Mouse (Mus musculus): ENCODE data around the gene Peli1. TPM values are rescaled to one million over a fixed set of nuclear protein-coding genes. Genes with fewer than 3 reads are reported as not detected.

Peli1 gene
- polyA plus RNA-seq (2015; fragmentation: Nextera tagmentation; extraction: Ambion mirVana), result 33.8 and 35.8 TPM in 2 replicates

DNA sequence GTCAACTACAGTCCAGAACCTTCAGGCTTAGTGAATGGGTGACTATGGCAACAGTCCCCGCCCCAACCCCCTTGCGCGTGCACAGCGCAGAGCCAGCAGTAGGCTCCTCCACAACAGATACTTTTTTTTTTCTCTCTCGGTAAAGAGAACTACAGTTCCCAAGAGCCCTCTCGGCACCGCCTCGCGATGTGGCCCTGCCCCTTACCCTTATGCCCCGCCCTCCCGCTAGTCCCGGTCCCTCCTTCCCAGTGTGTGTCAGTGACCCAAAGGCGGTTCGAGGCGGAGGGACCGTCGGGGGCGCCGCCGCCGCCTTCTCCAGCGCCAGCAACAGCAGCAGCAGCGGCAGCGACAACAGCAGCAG is at the start of gene Peli1:
TSS of gene Peli1 (plus strand) at position 225 of the 361 bp plus-strand sequence.
- Histone ChIP-seq H3K9me3 (no peaks in the 10 kb centered on the region), H3K9ac (peak within 1 kb of the TSS; percentile 97), H3K4me1 (replicated peaks) (no peaks in the 10 kb centered on the region), H3K4me2 (replicated peaks) (peak within 1 kb of the TSS; percentile 55), H3K4me3 (replicated peaks) (peak within 1 kb of the TSS; percentile 91), H3K36me3 (no peaks in the 10 kb centered on the region), H3K27ac (peak within 1 kb of the TSS; percentile 100), H3K27me3 (replicated peaks) (no peaks in the 10 kb centered on the region)
- under 1% methylated on average over 24 of the region's 24 CpGs for WGBS
- ATAC-seq, result peak; percentile 99

DNA sequence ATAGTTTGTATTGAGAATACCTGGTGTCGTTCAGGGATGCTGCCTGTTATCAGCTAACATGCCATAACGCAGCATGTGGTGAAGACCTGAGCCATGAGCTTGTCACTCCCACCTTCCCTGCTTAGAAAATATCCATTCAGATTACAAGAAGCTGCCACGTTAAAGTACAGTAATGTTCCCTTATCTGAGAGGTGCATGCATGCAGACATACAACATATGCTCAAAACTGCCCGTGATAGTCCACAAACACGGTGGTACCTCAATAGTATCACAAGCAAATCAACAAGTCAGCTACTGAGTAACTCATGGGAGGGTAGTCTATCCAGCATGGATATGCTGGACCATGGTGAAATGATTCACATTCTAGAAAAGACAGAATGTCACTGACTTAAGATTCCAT is 48.5 kb upstream of the Peli1 start:
- no peaks in the 10 kb centered on the region for H3K36me3 ChIP-seq
- H3K4me2 ChIP-seq (replicated peaks), result no peak overlapping the region
- H3K9ac ChIP-seq, result no peak overlapping the region
- H3K9me3 ChIP-seq, result no peaks in the 10 kb centered on the region
- H3K27me3 ChIP-seq (replicated peaks), result no peaks in the 10 kb centered on the region
- H3K4me3 ChIP-seq (replicated peaks), result no peak overlapping the region
- H3K4me1 ChIP-seq (replicated peaks), result no peaks in the 10 kb centered on the region
- no peak for ATAC-seq
- H3K27ac ChIP-seq, result no peak overlapping the region
- 89% methylated on average over 5 of the region's 5 CpGs for WGBS

DNA sequence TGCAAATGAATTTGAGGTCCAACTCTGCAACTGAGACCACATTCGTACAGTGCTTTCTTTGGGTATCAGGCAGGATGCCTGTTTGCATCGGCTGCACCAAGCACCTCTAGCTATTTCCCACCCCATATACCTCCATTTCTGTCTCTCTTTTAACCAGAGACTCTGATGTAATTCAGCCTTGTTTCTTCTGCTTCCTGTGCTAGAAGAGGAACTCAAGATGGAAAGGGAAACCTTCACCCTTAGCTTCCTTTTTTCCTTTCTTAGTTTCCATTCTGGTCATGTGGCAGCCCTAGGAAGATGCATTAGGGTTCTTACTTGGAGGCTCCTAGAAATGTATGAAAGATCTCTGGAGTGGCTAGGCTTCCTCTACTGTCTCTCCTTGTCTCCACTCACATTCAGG is 44.9 kb upstream of the Peli1 start:
- Histone ChIP-seq H3K4me2 (replicated peaks) (no peak overlapping the region), H3K9ac (no peak overlapping the region), H3K27me3 (replicated peaks) (no peaks in the 10 kb centered on the region), H3K4me3 (replicated peaks) (no peak overlapping the region), H3K9me3 (no peaks in the 10 kb centered on the region), H3K27ac (no peak overlapping the region), H3K36me3 (no peaks in the 10 kb centered on the region), H3K4me1 (replicated peaks) (no peaks in the 10 kb centered on the region)
- ATAC-seq, result no peak
- 86% methylated on average over 2 of the region's 2 CpGs for WGBS

DNA sequence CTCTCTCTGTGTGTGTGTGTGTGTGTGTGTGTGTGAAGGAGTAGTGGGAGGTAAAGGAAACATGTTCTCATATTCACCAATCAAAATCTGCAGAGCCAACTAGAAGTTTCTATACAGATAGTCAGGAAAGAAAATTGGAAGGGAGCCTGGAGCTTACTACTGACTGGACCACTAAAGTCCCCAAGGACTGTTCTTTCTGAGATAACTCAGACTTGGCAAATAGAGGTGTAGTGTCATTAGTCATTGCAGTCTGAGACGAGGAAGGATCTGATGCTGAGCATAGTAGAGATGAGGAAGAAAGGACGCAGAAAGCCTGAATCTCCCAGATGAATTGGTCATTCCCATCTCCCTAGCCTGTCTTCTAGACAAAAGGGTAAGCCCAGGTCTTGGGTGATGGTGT is 43.2 kb upstream of the Peli1 start:
- H3K27ac ChIP-seq, result no peak overlapping the region
- no peak for ATAC-seq
- no peak overlapping the region for H3K4me2 ChIP-seq (replicated peaks)
- H3K9ac ChIP-seq, result no peak overlapping the region
- no peaks in the 10 kb centered on the region for H3K36me3 ChIP-seq
- H3K4me1 ChIP-seq (replicated peaks), result no peaks in the 10 kb centered on the region
- no peaks in the 10 kb centered on the region for H3K9me3 ChIP-seq
- H3K4me3 ChIP-seq (replicated peaks), result no peak overlapping the region
- no peaks in the 10 kb centered on the region for H3K27me3 ChIP-seq (replicated peaks)
- 74% methylated on average over 2 of the region's 2 CpGs for WGBS

DNA sequence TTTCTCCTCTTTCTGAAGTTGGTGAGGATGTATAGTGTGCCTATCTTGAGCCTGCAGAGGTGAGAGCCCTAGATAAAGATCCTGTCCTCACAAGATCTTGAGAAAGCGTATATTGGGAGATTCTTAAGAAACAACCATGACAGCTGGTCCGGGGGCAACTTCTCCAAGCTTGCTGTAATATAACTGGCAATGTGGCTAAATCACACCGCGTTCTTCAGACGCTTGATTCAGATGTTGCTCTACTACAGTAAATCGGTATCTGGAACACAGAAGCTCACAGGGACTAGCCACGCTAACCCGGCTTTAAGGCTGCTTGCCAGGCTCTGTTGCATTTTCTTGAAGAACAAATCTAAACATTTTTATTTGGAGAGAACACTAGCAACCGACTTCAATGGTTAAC is 39.4 kb upstream of the Peli1 start:
- Histone ChIP-seq H3K4me2 (replicated peaks) (no peak overlapping the region), H3K27me3 (replicated peaks) (no peaks in the 10 kb centered on the region), H3K27ac (no peak overlapping the region), H3K9me3 (no peaks in the 10 kb centered on the region), H3K9ac (no peak overlapping the region), H3K4me3 (replicated peaks) (no peak overlapping the region), H3K4me1 (replicated peaks) (no peaks in the 10 kb centered on the region), H3K36me3 (no peaks in the 10 kb centered on the region)
- ATAC-seq, result no peak
- WGBS, result 79% methylated on average over 9 of the region's 9 CpGs

DNA sequence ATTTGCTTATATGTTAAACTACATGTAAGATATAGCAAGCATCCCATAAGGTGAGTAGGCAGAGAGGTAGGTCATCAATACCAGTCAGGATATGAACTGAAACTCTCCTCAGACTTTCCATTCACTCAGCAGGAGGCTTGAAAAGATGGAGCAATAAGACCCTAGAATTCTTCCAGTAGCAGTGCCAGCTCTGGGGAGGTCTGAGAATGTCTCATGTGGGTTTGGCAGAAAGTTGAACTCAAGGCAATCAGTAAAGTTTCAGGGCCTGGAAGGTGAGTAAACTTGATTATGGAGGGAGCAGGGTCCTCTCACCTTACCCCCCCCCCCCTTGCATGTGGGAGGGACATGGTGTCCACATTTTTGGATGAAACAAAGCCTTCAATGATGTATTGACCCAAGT is 36.5 kb upstream of the Peli1 start:
- no peaks in the 10 kb centered on the region for H3K9me3 ChIP-seq
- no peak for ATAC-seq
- no peaks in the 10 kb centered on the region for H3K36me3 ChIP-seq
- no peak overlapping the region for H3K4me3 ChIP-seq (replicated peaks)
- H3K4me1 ChIP-seq (replicated peaks), result no peaks in the 10 kb centered on the region
- H3K27me3 ChIP-seq (replicated peaks), result no peaks in the 10 kb centered on the region
- H3K27ac ChIP-seq, result no peak overlapping the region
- no peak overlapping the region for H3K9ac ChIP-seq
- H3K4me2 ChIP-seq (replicated peaks), result no peak overlapping the region

DNA sequence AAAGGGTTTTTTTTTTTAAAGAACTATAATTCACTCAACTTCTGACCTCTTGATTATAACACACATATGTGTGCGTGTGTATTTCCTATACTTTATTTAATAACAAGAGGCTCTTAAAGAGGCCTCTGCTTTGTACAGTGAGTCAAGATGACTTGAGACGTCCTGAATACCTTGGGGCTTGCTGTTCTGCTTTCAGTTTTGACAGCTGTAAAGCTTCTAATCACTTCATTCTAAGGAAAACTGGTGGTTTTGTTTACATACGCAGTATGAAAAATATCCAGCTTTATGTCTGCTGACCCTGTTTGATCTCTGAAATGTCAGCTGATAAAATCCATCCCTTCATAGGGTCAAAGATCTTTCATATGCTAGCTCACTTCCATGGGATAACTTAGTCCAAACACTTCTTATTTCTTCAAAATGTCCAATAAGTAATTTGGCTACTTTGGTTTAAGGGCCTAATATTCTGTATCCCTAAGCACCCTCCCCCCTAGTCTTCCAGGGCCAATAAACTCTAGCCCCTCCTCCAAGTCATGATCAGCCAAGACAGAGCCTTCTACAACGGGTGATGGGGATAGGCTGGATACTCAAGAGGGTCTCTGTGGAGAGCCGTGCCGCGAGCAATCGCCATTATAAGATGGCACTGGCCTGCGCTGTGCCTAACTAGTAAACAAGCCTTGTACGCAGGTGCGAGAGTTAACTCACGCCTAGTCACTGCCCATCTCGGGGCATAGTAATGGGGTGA is 34.8 kb upstream of the Peli1 start:
- Histone ChIP-seq H3K9ac (no peak overlapping the region), H3K9me3 (no peaks in the 10 kb centered on the region), H3K36me3 (no peaks in the 10 kb centered on the region), H3K4me2 (replicated peaks) (no peak overlapping the region), H3K4me3 (replicated peaks) (no peak overlapping the region), H3K27ac (no peak overlapping the region), H3K27me3 (replicated peaks) (no peaks in the 10 kb centered on the region), H3K4me1 (replicated peaks) (peaks cover 6% of the 10 kb centered on the region; the same call in 1 of the 2 replicates)
- 80% methylated on average over 13 of the region's 13 CpGs for WGBS
- no peak for ATAC-seq

DNA sequence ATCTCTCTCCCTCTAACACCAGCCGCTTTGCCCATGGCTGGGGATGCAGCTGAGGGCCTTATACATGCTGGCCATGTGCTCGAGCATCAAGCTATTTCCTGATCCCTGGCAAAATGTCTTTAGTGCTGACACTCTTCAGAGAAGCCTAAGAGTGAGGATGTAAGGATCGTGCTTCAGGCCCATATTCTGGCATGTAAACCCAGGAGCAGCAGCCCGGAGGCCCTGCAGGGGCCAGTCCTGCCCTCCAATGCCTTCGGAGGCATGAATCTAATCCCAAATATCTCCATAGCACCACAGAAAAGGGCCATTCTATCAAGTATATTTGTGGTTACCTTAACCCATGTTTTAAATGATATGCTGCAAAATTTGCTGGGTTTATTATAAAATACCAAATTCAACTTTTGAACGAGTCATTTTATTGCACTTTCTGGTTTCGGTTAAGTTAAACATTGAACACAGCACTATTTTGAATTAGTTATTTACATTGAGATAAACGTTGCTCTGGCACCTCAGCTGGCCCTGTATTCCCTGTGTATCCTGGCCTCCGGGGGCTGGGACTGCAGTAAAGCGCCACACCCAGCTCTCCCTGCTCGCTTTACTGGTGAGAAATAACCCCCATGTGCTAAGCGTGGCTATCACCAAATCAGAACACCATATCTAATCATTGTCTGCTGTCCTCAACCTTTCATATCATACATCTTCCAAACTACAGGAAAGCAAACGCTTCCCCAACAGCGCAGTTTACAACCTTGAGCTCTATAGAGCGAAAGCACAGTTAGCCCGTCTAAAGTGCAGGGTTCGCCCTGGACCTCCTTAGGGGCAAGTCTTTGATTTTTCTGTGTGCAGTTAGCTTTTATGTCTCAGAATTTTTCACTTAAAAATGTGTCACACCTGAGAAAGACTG is 33.3 kb upstream of the Peli1 start:
- H3K9ac ChIP-seq, result no peak overlapping the region
- peak overlapping the region; percentile 77 for H3K27ac ChIP-seq
- no peaks in the 10 kb centered on the region for H3K9me3 ChIP-seq
- peak; percentile 96 for ATAC-seq
- peak overlapping the region; percentile 34; the same call in 1 of the 2 replicates for H3K4me2 ChIP-seq (replicated peaks)
- H3K4me3 ChIP-seq (replicated peaks), result no peak overlapping the region
- H3K4me1 ChIP-seq (replicated peaks), result peaks cover 6% of the 10 kb centered on the region; the same call in 1 of the 2 replicates
- no peaks in the 10 kb centered on the region for H3K36me3 ChIP-seq
- no peaks in the 10 kb centered on the region for H3K27me3 ChIP-seq (replicated peaks)
- WGBS, result 41% methylated on average over 17 of the region's 17 CpGs

DNA sequence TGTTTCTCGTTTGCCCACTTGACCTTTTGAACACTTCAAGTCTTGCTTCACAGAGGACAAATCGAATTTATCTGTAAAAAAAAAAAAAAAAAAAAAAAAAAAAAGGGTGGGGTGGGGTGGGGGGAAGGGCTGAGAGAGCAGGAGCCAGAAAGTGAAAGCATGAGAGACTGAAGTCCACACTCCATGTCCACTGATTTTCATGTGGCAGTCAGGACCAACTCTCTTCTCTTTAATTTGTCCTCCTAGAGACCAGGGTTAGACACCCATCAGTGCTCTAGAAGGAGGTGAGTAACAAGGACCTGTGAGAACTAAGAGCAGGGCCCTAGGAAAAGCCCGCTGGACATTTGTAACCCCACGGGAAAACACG is 32.7 kb upstream of the Peli1 start:
- Histone ChIP-seq H3K36me3 (no peaks in the 10 kb centered on the region), H3K9me3 (no peaks in the 10 kb centered on the region), H3K4me2 (replicated peaks) (0 out of 2 replicates have a peak overlapping the region, but pooled peaks have one; percentile 17), H3K4me1 (replicated peaks) (peaks cover 6% of the 10 kb centered on the region; the same call in 1 of the 2 replicates), H3K27me3 (replicated peaks) (no peaks in the 10 kb centered on the region), H3K27ac (peak overlapping the region; percentile 60; the same call in 1 of the 2 replicates), H3K9ac (no peak overlapping the region), H3K4me3 (replicated peaks) (no peak overlapping the region)
- peak; percentile 32 for ATAC-seq
- WGBS, result 74% methylated on average over 5 of the region's 5 CpGs

DNA sequence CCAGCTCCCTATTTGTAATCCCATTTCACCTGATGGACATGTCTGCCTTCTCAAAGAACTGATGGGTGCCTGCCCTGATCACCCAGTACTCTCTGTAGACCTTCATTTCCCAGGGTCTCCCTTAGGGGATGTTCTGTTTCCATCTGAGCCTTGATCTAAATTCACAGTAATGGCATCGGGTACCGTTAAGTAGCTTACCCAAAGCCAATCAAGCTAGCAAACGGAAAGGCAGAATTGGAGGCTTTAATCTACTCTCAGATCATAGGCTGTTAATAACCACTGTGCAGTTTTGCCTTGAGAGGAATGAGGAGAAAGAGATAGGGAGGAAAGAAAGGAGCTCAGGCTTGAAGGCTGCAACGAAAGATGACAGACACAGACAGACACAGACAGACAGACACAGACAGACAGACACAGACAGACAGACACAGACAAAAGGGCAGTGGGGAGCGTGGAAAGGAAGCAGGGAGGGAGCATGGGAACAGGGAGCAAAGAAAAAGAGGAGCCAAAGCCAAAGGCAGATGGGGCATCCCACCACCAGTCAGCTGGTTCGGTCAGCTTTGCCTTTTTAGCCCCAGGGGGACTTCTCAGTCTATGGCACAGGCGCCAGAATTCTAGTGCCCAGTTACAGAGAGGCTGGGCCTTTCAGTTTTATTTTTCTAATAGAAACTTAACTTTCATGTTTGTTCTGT is 30.6 kb upstream of the Peli1 start:
- 82% methylated on average over 7 of the region's 7 CpGs for WGBS
- no peaks in the 10 kb centered on the region for H3K9me3 ChIP-seq
- H3K4me1 ChIP-seq (replicated peaks), result peaks cover 6% of the 10 kb centered on the region; the same call in 1 of the 2 replicates
- H3K4me2 ChIP-seq (replicated peaks), result no peak overlapping the region
- H3K27me3 ChIP-seq (replicated peaks), result no peaks in the 10 kb centered on the region
- no peak for ATAC-seq
- no peak overlapping the region for H3K27ac ChIP-seq
- no peak overlapping the region for H3K9ac ChIP-seq
- H3K4me3 ChIP-seq (replicated peaks), result no peak overlapping the region
- H3K36me3 ChIP-seq, result no peaks in the 10 kb centered on the region

DNA sequence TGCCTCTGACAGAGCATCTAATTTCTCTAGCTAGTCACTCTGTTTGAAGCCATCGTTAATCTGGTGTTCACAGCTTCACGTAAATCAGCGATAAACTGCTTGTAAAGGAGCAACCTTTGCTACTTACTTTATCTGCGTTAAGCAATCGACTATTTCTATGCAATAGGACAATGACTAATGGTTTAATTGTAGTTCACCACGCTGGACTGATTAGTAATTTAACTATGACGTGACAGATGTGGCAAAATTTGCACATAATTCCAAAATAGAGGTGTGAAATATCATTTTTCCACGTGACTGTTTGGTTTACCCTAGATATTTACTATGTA is 30.1 kb upstream of the Peli1 start:
- Histone ChIP-seq H3K27ac (no peak overlapping the region), H3K4me1 (replicated peaks) (peaks cover 6% of the 10 kb centered on the region; the same call in 1 of the 2 replicates), H3K4me3 (replicated peaks) (no peak overlapping the region), H3K4me2 (replicated peaks) (no peak overlapping the region), H3K9ac (no peak overlapping the region), H3K27me3 (replicated peaks) (no peaks in the 10 kb centered on the region), H3K9me3 (no peaks in the 10 kb centered on the region), H3K36me3 (no peaks in the 10 kb centered on the region)
- WGBS, result 65% methylated on average over 8 of the region's 8 CpGs
- no peak for ATAC-seq

DNA sequence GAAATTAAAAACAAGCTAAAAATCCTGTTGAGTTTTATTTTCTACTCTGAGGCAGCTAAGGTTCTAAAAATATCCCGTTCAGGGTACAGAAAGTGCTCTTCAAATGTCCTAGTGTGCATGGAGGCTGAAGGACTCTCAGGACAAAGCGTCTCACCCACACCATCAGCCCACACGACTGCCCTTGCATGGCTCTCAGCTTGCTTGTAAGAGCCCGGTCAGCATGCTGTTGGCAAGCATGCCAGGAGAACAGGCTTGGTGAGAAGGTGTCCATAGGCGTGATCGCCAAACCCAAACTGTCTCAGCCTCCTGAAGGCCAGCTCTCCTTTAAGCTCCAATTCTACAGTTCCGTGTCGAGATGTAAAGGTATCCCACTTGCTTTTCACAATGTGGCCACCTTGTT is 29.7 kb upstream of the Peli1 start:
- Histone ChIP-seq H3K4me2 (replicated peaks) (no peak overlapping the region), H3K9ac (no peak overlapping the region), H3K27me3 (replicated peaks) (no peaks in the 10 kb centered on the region), H3K36me3 (no peaks in the 10 kb centered on the region), H3K9me3 (no peaks in the 10 kb centered on the region), H3K4me3 (replicated peaks) (no peak overlapping the region), H3K4me1 (replicated peaks) (peaks cover 6% of the 10 kb centered on the region; the same call in 1 of the 2 replicates), H3K27ac (no peak overlapping the region)
- ATAC-seq, result no peak
- WGBS, result 92% methylated on average over 8 of the region's 8 CpGs

All from intestine, embryonic 15.5 days (tissue).